Mouse (Mus musculus): Measurements from ENCODE around the gene Nabp2.

Nabp2 gene

GRCm38 (mm10) chr10:128429454-128429853 lies 18.2 kb upstream of the Nabp2 start:
- DNase-seq (ENCODE audit: low read depth, low spot score) = no peak

- no peak for DNase-seq (ENCODE audit: low read depth, low spot score)
These were observed 17.8 kb upstream of the Nabp2 start for GRCm38 (mm10) chr10:128429052-128429451.

GRCm38 (mm10) chr10:128425260-128425659 lies 14.0 kb upstream of the Nabp2 start:
- DNase-seq (ENCODE audit: low read depth, low spot score) = no peak

GRCm38 (mm10) chr10:128424604-128425003 lies 13.3 kb upstream of the Nabp2 start:
- DNase-seq (ENCODE audit: low read depth, low spot score) = no peak

GRCm38 (mm10) chr10:128422426-128422825 lies 11.1 kb upstream of the Nabp2 start:
- no peak for DNase-seq (ENCODE audit: low read depth, low spot score)

- DNase-seq (ENCODE audit: low read depth, low spot score) = no peak
These were observed 3.6 kb upstream of the Nabp2 start for GRCm38 (mm10) chr10:128414848-128415247.

GRCm38 (mm10) chr10:128413076-128413475 lies 1.8 kb upstream of the Nabp2 start:
- no peak for DNase-seq (ENCODE audit: low read depth, low spot score)

- DNase-seq (ENCODE audit: low read depth, low spot score) = no peak
These were observed 1.3 kb upstream of the Nabp2 start for GRCm38 (mm10) chr10:128412558-128412957.

GRCm38 (mm10) chr10:128412055-128412381 lies 726 bp upstream of the Nabp2 start:
- peak; percentile 32 for DNase-seq (ENCODE audit: low read depth, low spot score)

GRCm38 (mm10) chr10:128410560-128410845 lies 789 bp downstream of the Nabp2 start:
- no peak for DNase-seq (ENCODE audit: low read depth, low spot score)

GRCm38 (mm10) chr10:128409692-128410559 lies 1.4 kb downstream of the Nabp2 start:
- peak; percentile 98 for DNase-seq (ENCODE audit: low read depth, low spot score)

GRCm38 (mm10) chr10:128408591-128409535 lies 2.4 kb downstream of the Nabp2 start:
- peak; percentile 54 for DNase-seq (ENCODE audit: low read depth, low spot score)

- no peak for DNase-seq (ENCODE audit: low read depth, low spot score)
These were observed 7.4 kb downstream of the Nabp2 start for GRCm38 (mm10) chr10:128403931-128404330.

- DNase-seq (ENCODE audit: low read depth, low spot score) = no peak
These were observed 9.7 kb downstream of the Nabp2 start for GRCm38 (mm10) chr10:128401638-128402037.

- DNase-seq (ENCODE audit: low read depth, low spot score) = no peak
These were observed 10.2 kb downstream of the Nabp2 start, which contains the start of gene Slc39a5 for GRCm38 (mm10) chr10:128401056-128401455. Slc39a5 (minus strand) TSS chr10:128401229.

GRCm38 (mm10) chr10:128400338-128400737 lies 11.0 kb downstream of the Nabp2 start:
- no peak for DNase-seq (ENCODE audit: low read depth, low spot score)

GRCm38 (mm10) chr10:128397466-128397865 lies 13.8 kb downstream of the Nabp2 start:
- DNase-seq (ENCODE audit: low read depth, low spot score) = no peak

GRCm38 (mm10) chr10:128396716-128397264 lies 14.5 kb downstream of the Nabp2 start:
- no peak for DNase-seq (ENCODE audit: low read depth, low spot score)

- DNase-seq (ENCODE audit: low read depth, low spot score) = no peak
These were observed 15.1 kb downstream of the Nabp2 start for GRCm38 (mm10) chr10:128396017-128396673.

- no peak for DNase-seq (ENCODE audit: low read depth, low spot score)
These were observed 19.4 kb downstream of the Nabp2 start for GRCm38 (mm10) chr10:128391850-128392249.

- DNase-seq (ENCODE audit: low read depth, low spot score) = no peak
These were observed 20.9 kb downstream of the Nabp2 start for GRCm38 (mm10) chr10:128390366-128390765.

- no peak for DNase-seq (ENCODE audit: low read depth, low spot score)
These were observed 21.7 kb downstream of the Nabp2 start for GRCm38 (mm10) chr10:128389570-128389969.
